Mouse (Mus musculus) ES-E14 (cell line): ENCODE results near the gene Rab26.

Experiments used
- CHD2 ChIP-seq: IDR thresholded peaks from 2 replicates; pipeline ENCODE4 v1.6.1; 2014; ENCODE audit warnings: mild to moderate bottlenecking, low read depth, low read length, inconsistent platforms
- HCFC1 ChIP-seq: IDR thresholded peaks from 2 replicates; pipeline ENCODE4 v1.6.1; 2012; ENCODE audit warnings: low read length, inconsistent platforms, borderline replicate concordance; ENCODE audit not compliant: insufficient read depth
- MAFK ChIP-seq: IDR thresholded peaks from 2 replicates; pipeline ENCODE4 v1.6.1; 2014; ENCODE audit warnings: mild to moderate bottlenecking, low read depth, low read length, inconsistent platforms; ENCODE audit not compliant: insufficient read depth
- ZC3H11A ChIP-seq: IDR thresholded peaks from 2 replicates; pipeline ENCODE4 v1.6.1; 2012; ENCODE audit warnings: low read depth, mild to moderate bottlenecking, inconsistent platforms, low read length, borderline replicate concordance
- ZNF384 ChIP-seq: IDR thresholded peaks from 2 replicates; pipeline ENCODE4 v1.6.1; 2012; ENCODE audit warnings: low read depth, low read length, inconsistent platforms

- TF ChIP-seq MAFK: no peak
- TF ChIP-seq ZNF384: no peak
- no peak for TF ChIP-seq ZC3H11A
- no peak for TF ChIP-seq CHD2
- no peak for TF ChIP-seq HCFC1
Measured at GRCm38 (mm10) chr17:24495443-24495842, 38.6 kb downstream of the Rab26 start.
